Mouse (Mus musculus) monocyte, adult 2 months (primary cell): ENCODE measurements around the gene Hoxd10.

Source experiments
- DNase-seq, 2 experiments: peaks; one replicate each; pipeline ENCODE4 v3.0.0; 2022; ENCODE audit warnings: low spot score in 2 of 2, low read depth in 1 of 2

The Hoxd10 gene

GRCm38 (mm10) chr2:74695383-74695782 lies 3.7 kb downstream of the Hoxd10 start:
- no peak for DNase-seq

GRCm38 (mm10) chr2:74695813-74696430 lies 4.2 kb downstream of the Hoxd10 start:
- no peak for DNase-seq

- no peak for DNase-seq
Measured at GRCm38 (mm10) chr2:74696442-74697335, 5.0 kb downstream of the Hoxd10 start.

- no peak for DNase-seq
Measured at GRCm38 (mm10) chr2:74697567-74698121, 5.9 kb downstream of the Hoxd10 start, which contains the start of gene Hoxd9. TSS of gene Hoxd9 (plus strand) at chr2:74697727.

GRCm38 (mm10) chr2:74698201-74699052 lies 6.7 kb downstream of the Hoxd10 start:
- no peak for DNase-seq

GRCm38 (mm10) chr2:74699053-74699430 lies 7.3 kb downstream of the Hoxd10 start:
- DNase-seq = no peak

GRCm38 (mm10) chr2:74699664-74700545 lies 8.2 kb downstream of the Hoxd10 start:
- DNase-seq = no peak

GRCm38 (mm10) chr2:74700546-74701112 lies 8.9 kb downstream of the Hoxd10 start:
- DNase-seq = no peak

- no peak for DNase-seq
Measured at GRCm38 (mm10) chr2:74701949-74702819, 10.5 kb downstream of the Hoxd10 start.

- DNase-seq = no peak
Measured at GRCm38 (mm10) chr2:74702820-74703219, 11.1 kb downstream of the Hoxd10 start.

GRCm38 (mm10) chr2:74703317-74703716 lies 11.6 kb downstream of the Hoxd10 start:
- DNase-seq = no peak

- DNase-seq = no peak
Measured at GRCm38 (mm10) chr2:74703720-74704392, 12.1 kb downstream of the Hoxd10 start.

GRCm38 (mm10) chr2:74704393-74704998 lies 12.8 kb downstream of the Hoxd10 start, which contains the start of gene Hoxd8:
TSS of gene Hoxd8 (plus strand) at chr2:74704615.
- DNase-seq = no peak

- DNase-seq = no peak
Measured at GRCm38 (mm10) chr2:74704999-74705466, 13.3 kb downstream of the Hoxd10 start.

- DNase-seq = no peak
Measured at GRCm38 (mm10) chr2:74705467-74706089, 13.9 kb downstream of the Hoxd10 start.

GRCm38 (mm10) chr2:74706393-74706960 lies 14.8 kb downstream of the Hoxd10 start:
- no peak for DNase-seq

- DNase-seq = no peak
Measured at GRCm38 (mm10) chr2:74707599-74707998, 15.9 kb downstream of the Hoxd10 start.
